Mouse (Mus musculus): Measurements from ENCODE around the gene Cdkal1. TPM values are rescaled to one million over a fixed set of nuclear protein-coding genes. Genes with fewer than 3 reads are reported as not detected.

Cdkal1 gene
- polyA plus RNA-seq, 1 experiment, result 0.50 TPM

GRCm38 (mm10) chr13:29199679-29200078 is 655.8 kb downstream of the Cdkal1 start:
- Histone ChIP-seq H3K36me3 (replicated peaks; ENCODE audit: low read length) (no peaks in the 10 kb centered on the region), H3K27me3 (replicated peaks) (no peaks in the 10 kb centered on the region), H3K4me1 (no peaks in the 10 kb centered on the region), H3K4me3 (replicated peaks) (no peak overlapping the region), H3K9me3 (peaks cover 7% of the 10 kb centered on the region; the same call in 1 of the 2 replicates)
- no peak for TF ChIP-seq GATA1 (IDR thresholded peaks at IDR 0.05; ENCODE audit: borderline replicate concordance, low read length)
- no peak for TF ChIP-seq FLI1 (IDR thresholded peaks at IDR 0.05; ENCODE audit: low read length)

- H3K4me1 ChIP-seq, result no peaks in the 10 kb centered on the region
- H3K4me3 ChIP-seq (replicated peaks), result no peak overlapping the region
- no peak for TF ChIP-seq GATA1 (IDR thresholded peaks at IDR 0.05; ENCODE audit: borderline replicate concordance, low read length)
- TF ChIP-seq FLI1 (IDR thresholded peaks at IDR 0.05; ENCODE audit: low read length), result no peak
- H3K27me3 ChIP-seq (replicated peaks), result no peaks in the 10 kb centered on the region
- peaks cover 7% of the 10 kb centered on the region; the same call in 1 of the 2 replicates for H3K9me3 ChIP-seq
- no peaks in the 10 kb centered on the region for H3K36me3 ChIP-seq (replicated peaks; ENCODE audit: low read length)
Measured at GRCm38 (mm10) chr13:29196798-29197498, 658.5 kb downstream of the Cdkal1 start.

GRCm38 (mm10) chr13:29195722-29196121 is 659.8 kb downstream of the Cdkal1 start:
- Histone ChIP-seq H3K27me3 (replicated peaks) (no peaks in the 10 kb centered on the region), H3K4me1 (no peaks in the 10 kb centered on the region), H3K9me3 (peaks cover 7% of the 10 kb centered on the region; the same call in 1 of the 2 replicates), H3K4me3 (replicated peaks) (no peak overlapping the region), H3K36me3 (replicated peaks; ENCODE audit: low read length) (no peaks in the 10 kb centered on the region)
- TF ChIP-seq FLI1 (IDR thresholded peaks at IDR 0.05; ENCODE audit: low read length), result no peak
- TF ChIP-seq GATA1 (IDR thresholded peaks at IDR 0.05; ENCODE audit: borderline replicate concordance, low read length), result no peak

GRCm38 (mm10) chr13:29194946-29195345 is 660.5 kb downstream of the Cdkal1 start:
- Histone ChIP-seq H3K27me3 (replicated peaks) (no peaks in the 10 kb centered on the region), H3K4me1 (no peaks in the 10 kb centered on the region), H3K36me3 (replicated peaks; ENCODE audit: low read length) (no peaks in the 10 kb centered on the region), H3K4me3 (replicated peaks) (no peak overlapping the region), H3K9me3 (peaks cover 7% of the 10 kb centered on the region; the same call in 1 of the 2 replicates)
- TF ChIP-seq GATA1 (IDR thresholded peaks at IDR 0.05; ENCODE audit: borderline replicate concordance, low read length), result no peak

GRCm38 (mm10) chr13:29192697-29193096 is 662.8 kb downstream of the Cdkal1 start:
- Histone ChIP-seq H3K27me3 (replicated peaks) (no peaks in the 10 kb centered on the region), H3K9me3 (peaks cover 7% of the 10 kb centered on the region; the same call in 1 of the 2 replicates), H3K36me3 (replicated peaks; ENCODE audit: low read length) (no peaks in the 10 kb centered on the region), H3K4me1 (no peaks in the 10 kb centered on the region), H3K4me3 (replicated peaks) (no peak overlapping the region)
- TF ChIP-seq GATA1 (IDR thresholded peaks at IDR 0.05; ENCODE audit: borderline replicate concordance, low read length), result no peak
- no peak for TF ChIP-seq FLI1 (IDR thresholded peaks at IDR 0.05; ENCODE audit: low read length)

- TF ChIP-seq GATA1 (IDR thresholded peaks at IDR 0.05; ENCODE audit: borderline replicate concordance, low read length), result no peak
- no peak for TF ChIP-seq FLI1 (IDR thresholded peaks at IDR 0.05; ENCODE audit: low read length)
- H3K4me3 ChIP-seq (replicated peaks), result no peak overlapping the region
- H3K36me3 ChIP-seq (replicated peaks; ENCODE audit: low read length), result no peaks in the 10 kb centered on the region
- no peaks in the 10 kb centered on the region for H3K27me3 ChIP-seq (replicated peaks)
- no peaks in the 10 kb centered on the region for H3K4me1 ChIP-seq
- peaks cover 4% of the 10 kb centered on the region; the same call in 1 of the 2 replicates for H3K9me3 ChIP-seq
Measured at GRCm38 (mm10) chr13:29190548-29190947, 664.9 kb downstream of the Cdkal1 start.

- no peak for TF ChIP-seq FLI1 (IDR thresholded peaks at IDR 0.05; ENCODE audit: low read length)
- no peak for TF ChIP-seq GATA1 (IDR thresholded peaks at IDR 0.05; ENCODE audit: borderline replicate concordance, low read length)
- Histone ChIP-seq H3K4me1 (no peaks in the 10 kb centered on the region), H3K9me3 (no peaks in the 10 kb centered on the region), H3K36me3 (replicated peaks; ENCODE audit: low read length) (no peaks in the 10 kb centered on the region), H3K27me3 (replicated peaks) (no peaks in the 10 kb centered on the region), H3K4me3 (replicated peaks) (no peak overlapping the region)
Measured at GRCm38 (mm10) chr13:29186748-29187147, 668.7 kb downstream of the Cdkal1 start.

GRCm38 (mm10) chr13:29185545-29185944 is 669.9 kb downstream of the Cdkal1 start:
- no peaks in the 10 kb centered on the region for H3K9me3 ChIP-seq
- H3K36me3 ChIP-seq (replicated peaks; ENCODE audit: low read length), result no peaks in the 10 kb centered on the region
- no peak overlapping the region for H3K4me3 ChIP-seq (replicated peaks)
- TF ChIP-seq GATA1 (IDR thresholded peaks at IDR 0.05; ENCODE audit: borderline replicate concordance, low read length) (no peak), FLI1 (IDR thresholded peaks at IDR 0.05; ENCODE audit: low read length) (no peak)
- no peaks in the 10 kb centered on the region for H3K4me1 ChIP-seq
- H3K27me3 ChIP-seq (replicated peaks), result no peaks in the 10 kb centered on the region

- no peaks in the 10 kb centered on the region for H3K27me3 ChIP-seq (replicated peaks)
Measured at GRCm38 (mm10) chr13:29184545-29184944, 670.9 kb downstream of the Cdkal1 start.

GRCm38 (mm10) chr13:29179861-29180260 is 675.6 kb downstream of the Cdkal1 start:
- H3K27me3 ChIP-seq (replicated peaks), result no peaks in the 10 kb centered on the region
- no peak overlapping the region for H3K4me3 ChIP-seq (replicated peaks)
- no peaks in the 10 kb centered on the region for H3K4me1 ChIP-seq
- H3K9me3 ChIP-seq, result no peaks in the 10 kb centered on the region
- no peaks in the 10 kb centered on the region for H3K36me3 ChIP-seq (replicated peaks; ENCODE audit: low read length)
- TF ChIP-seq GATA1 (IDR thresholded peaks at IDR 0.05; ENCODE audit: borderline replicate concordance, low read length) (no peak), FLI1 (IDR thresholded peaks at IDR 0.05; ENCODE audit: low read length) (no peak)

More at GRCm38 (mm10) chr13:29184545-29184944, 670.9 kb downstream of the Cdkal1 start:
- H3K36me3 ChIP-seq (replicated peaks; ENCODE audit: low read length), result no peaks in the 10 kb centered on the region
- no peak overlapping the region for H3K4me3 ChIP-seq (replicated peaks)
- TF ChIP-seq FLI1 (IDR thresholded peaks at IDR 0.05; ENCODE audit: low read length), result no peak
- TF ChIP-seq GATA1 (IDR thresholded peaks at IDR 0.05; ENCODE audit: borderline replicate concordance, low read length), result no peak
- no peaks in the 10 kb centered on the region for H3K4me1 ChIP-seq
- H3K9me3 ChIP-seq, result no peaks in the 10 kb centered on the region

All from megakaryocyte, embryonic 14.5 days (primary cell).